Mouse (Mus musculus): ENCODE data around the gene Dync2li1. TPM values are rescaled to one million over a fixed set of nuclear protein-coding genes. Genes with fewer than 3 reads are reported as not detected.

The Dync2li1 gene
- total RNA-seq, 2 experiments from 2014 or later: 22.1 to 24.3 TPM

- no peak for DNase-seq (ENCODE audit: low spot score in 2 of 2)
- intact Hi-C loops (cut with DNase I): loop anchor here (5.0 kb wide), 1 partner anchor 173 kb away; the partner anchor contains the start of gene Thada
Observed at GRCm38 (mm10) chr17:84639796-84640378, 13.6 kb downstream of the Dync2li1 start.

DNA sequence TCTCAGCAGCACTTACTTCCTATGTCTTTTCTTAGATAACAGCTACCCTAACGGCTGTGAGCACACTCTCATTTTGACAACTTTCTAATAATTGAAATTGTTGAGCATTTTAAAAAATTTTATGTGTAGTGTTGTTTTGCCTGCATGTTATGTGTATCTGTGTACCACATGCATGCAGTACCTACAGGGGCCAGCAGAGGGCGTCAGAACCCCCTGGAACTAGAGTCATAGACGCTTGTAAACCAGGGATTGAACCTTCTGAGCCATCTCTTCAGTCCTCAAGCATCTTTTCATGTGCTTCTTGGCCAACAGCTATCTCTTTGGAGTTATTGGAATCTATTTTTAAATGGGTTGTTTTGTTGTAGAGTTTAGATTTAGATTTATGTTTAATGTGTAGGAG, 15.6 kb downstream of the Dync2li1 start:
- peak; percentile 77 to 79 for DNase-seq (ENCODE audit: low spot score in 2 of 2)
- intact Hi-C loops (cut with DNase I): loop anchor here (5.0 kb wide), 1 partner anchor 175 kb away; the partner anchor contains the start of gene Thada

DNA sequence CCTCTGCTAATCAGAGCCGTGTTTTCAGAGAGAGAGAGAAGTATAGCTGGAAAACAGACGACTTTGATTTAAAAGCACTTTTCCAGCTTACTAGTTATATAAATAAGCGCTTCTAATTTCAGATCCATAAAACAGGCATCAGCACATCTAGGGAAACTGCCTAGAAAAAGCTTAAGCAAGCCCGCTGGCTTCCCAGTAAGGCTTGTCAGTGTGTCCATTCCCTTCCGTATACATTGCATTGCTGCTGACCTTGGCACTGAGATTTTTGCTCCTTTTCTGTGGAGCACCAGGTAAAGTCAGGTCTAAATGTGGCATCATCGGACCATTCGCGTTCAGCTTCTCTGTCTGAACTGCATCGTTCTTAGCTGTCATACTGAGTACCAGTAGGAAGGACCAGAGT, 16.0 kb downstream of the Dync2li1 start:
- DNase-seq (ENCODE audit: low spot score in 2 of 2): no peak
- intact Hi-C loops (cut with DNase I): loop anchor here (5.0 kb wide), 1 partner anchor 175 kb away; the partner anchor contains the start of gene Thada

DNA sequence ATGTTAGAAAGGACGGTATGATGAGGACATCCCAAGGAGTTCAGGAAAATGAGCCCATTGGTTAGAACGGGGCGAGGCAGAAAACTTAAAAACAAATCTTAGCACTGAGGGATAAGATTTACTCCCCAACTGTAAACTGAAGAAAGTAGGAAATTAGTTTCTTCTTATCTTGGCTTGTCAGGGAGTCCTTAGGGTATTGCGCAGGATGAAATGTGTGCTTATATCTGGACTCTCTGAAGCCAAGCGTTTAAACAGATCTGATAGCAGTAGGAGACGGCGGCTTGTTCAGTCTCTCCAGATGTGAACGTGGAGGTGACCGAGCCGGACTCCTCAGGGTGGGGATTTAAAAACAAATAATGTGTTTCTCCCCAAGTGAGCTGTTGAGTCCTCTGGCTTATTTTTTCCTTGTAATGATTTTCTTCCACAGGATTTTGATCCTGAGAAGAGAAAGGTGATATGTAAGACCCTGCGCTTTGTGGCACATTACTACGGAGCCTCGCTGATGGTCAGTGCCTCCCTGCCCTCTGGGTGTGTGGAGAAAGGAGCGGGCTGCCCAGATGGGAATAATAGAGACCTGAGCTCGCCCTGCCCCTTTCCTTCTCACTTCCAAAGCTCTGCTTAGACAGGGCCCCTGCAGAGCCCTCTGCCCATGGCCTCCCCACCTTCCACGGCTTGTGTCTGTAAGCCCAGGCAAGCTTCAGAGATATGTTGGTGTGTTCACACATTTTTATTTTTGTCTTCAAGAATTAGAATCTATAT, 18.2 kb downstream of the Dync2li1 start:
- DNase-seq (ENCODE audit: low spot score in 2 of 2): no peak
- intact Hi-C loops (cut with DNase I): loop anchor here (5.0 kb wide), 1 partner anchor 177 kb away; the partner anchor contains the start of gene Thada

- intact Hi-C loops (cut with DNase I): no loop called here
- no peak for DNase-seq (ENCODE audit: low spot score in 2 of 2)
Observed at GRCm38 (mm10) chr17:84645119-84645518, 18.8 kb downstream of the Dync2li1 start.

DNA sequence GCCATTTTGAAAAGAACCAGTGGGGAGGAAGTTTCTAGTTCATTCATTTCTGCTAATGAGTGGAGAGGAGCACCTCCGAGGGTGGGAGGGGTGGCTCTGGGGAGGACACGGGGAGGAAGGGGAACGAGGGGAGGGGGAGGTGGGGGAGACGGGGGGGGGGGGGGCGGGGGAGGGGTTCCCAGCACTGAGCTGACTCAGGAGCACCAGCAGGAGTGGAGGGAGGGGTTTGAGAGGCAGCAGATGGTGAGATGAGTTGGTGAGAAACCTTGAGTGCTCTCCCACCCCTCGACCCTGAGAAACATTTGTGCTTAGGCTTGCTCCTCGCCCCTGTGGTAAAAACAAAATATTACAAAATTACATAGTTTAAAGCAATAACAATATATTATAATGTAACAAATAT, 19.6 kb downstream of the Dync2li1 start:
- intact Hi-C loops (cut with DNase I): no loop called here
- no peak for DNase-seq (ENCODE audit: low spot score in 2 of 2)

DNA sequence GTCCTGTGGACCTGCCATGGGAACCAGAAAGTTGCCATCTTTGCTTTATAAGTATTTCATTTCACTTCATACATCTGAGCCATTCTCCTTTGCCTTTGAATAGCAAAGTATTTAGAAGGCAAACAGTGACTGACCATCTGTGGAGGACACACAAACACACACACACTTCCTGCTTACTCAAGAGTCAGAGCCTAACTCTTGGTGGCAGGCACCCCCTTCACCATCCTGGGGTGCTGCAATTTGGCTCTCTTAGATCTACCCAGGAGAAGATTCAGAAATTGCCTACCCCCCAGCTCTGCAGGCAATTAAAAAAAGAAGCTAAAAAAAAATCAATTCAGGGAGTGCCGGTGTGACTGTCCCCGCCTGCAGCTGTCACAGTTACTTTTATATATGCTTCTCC, 20.2 kb downstream of the Dync2li1 start:
- DNase-seq (ENCODE audit: low spot score in 2 of 2): no peak
- intact Hi-C loops (cut with DNase I): no loop called here

DNA sequence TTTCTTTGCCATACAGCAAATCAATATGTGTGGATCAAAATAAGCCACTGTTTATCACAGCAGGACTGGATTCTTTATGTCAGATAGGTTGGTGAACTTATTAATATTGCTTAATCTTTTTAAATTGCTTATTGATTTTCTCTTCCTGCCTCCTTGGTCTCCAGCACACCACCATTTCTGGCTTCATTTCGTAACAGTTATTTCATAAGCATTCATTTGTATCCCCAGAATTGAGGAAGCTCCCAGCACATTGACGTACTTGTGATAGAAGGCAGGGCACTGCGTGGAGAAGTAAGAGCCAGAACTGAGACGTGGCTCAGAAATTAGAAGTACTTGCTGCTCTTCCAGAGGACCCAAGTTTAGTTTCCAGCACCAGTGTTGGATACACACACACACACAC, 21.3 kb downstream of the Dync2li1 start:
- DNase-seq (ENCODE audit: low spot score in 2 of 2): no peak
- intact Hi-C loops (cut with DNase I): no loop called here

- intact Hi-C loops (cut with DNase I): no loop called here
- DNase-seq (ENCODE audit: low spot score in 2 of 2): no peak
Observed at GRCm38 (mm10) chr17:84650302-84651017, 24.2 kb downstream of the Dync2li1 start.

DNA sequence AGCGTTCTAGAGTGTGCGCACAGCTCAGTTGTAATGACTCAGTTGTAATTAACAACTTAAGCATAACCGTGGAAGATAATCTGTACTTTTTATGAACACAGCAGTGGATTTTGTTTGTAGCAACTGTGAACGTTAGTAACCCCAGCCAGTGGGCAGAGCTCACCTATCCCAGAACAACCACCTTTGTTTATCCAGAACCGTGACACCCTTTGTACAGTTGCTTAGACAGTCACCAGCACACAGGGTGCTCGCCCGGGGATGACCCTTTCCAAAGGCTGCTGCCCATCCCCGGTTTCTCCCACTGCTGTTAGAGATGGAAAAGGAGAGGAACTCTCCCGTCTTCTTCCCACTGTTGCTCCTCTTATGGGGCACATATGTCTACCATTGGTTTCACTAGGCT, 27.2 kb downstream of the Dync2li1 start:
- intact Hi-C loops (cut with DNase I): no loop called here
- no peak for DNase-seq (ENCODE audit: low spot score in 2 of 2)

GRCm38 (mm10) chr17:84656205-84656604, 29.9 kb downstream of the Dync2li1 start:
- DNase-seq (ENCODE audit: low spot score in 2 of 2): no peak
- intact Hi-C loops (cut with DNase I): no loop called here

- intact Hi-C loops (cut with DNase I): no loop called here
Observed at GRCm38 (mm10) chr17:84656653-84657421, 30.5 kb downstream of the Dync2li1 start.

DNA sequence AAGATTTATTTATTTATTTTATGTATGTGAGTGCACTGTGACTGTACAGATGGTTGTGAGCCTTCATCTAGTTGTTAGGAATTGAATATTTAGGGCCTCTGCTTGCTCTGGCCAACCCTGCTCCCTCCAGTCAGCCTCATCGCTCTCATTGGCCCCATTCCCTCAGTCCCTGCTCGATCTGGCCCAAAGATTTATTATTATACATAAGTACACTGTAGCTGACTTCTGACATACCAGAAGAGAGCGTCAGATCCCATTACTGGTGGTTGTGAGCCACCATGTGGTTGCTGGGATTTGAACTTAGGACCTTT, 31.1 kb downstream of the Dync2li1 start:
- intact Hi-C loops (cut with DNase I): no loop called here
- DNase-seq (ENCODE audit: low spot score in 2 of 2): no peak

More at GRCm38 (mm10) chr17:84656653-84657421, 30.5 kb downstream of the Dync2li1 start:
- no peak for DNase-seq (ENCODE audit: low spot score in 2 of 2)

GRCm38 (mm10) chr17:84657782-84658181, 31.5 kb downstream of the Dync2li1 start:
- intact Hi-C loops (cut with DNase I): no loop called here
- DNase-seq (ENCODE audit: low spot score in 2 of 2): no peak

- intact Hi-C loops (cut with DNase I): no loop called here
- DNase-seq (ENCODE audit: low spot score in 2 of 2): no peak
Observed at GRCm38 (mm10) chr17:84658195-84658594, 31.9 kb downstream of the Dync2li1 start.

DNA sequence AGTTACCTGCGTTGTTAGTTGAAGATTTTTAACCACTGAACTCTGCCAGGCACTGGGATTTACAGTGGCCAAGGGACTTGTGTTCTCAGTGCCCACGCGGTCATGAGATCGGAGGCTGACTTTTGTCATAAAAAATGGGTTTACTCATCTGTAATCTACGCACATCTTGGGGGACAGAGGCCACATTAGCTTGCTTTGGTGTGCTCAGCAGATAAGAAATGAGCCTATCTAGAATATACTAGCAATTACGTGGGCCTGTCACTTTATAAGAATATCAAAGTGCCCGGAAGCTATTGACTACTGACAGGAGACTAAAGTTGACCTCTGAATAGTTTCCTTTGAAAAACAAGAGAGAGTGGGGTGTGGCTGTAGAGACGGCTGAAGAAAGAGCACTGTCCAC, 32.7 kb downstream of the Dync2li1 start:
- intact Hi-C loops (cut with DNase I): no loop called here
- DNase-seq (ENCODE audit: low spot score in 2 of 2): no peak

- intact Hi-C loops (cut with DNase I): no loop called here
- DNase-seq (ENCODE audit: low spot score in 2 of 2): no peak
Observed at GRCm38 (mm10) chr17:84665053-84665452, 38.8 kb downstream of the Dync2li1 start.

GRCm38 (mm10) chr17:84665691-84666090, 39.4 kb downstream of the Dync2li1 start:
- intact Hi-C loops (cut with DNase I): no loop called here
- no peak for DNase-seq (ENCODE audit: low spot score in 2 of 2)

- intact Hi-C loops (cut with DNase I): no loop called here
- no peak for DNase-seq (ENCODE audit: low spot score in 2 of 2)
Observed at GRCm38 (mm10) chr17:84667848-84668247, 41.6 kb downstream of the Dync2li1 start.
